Mouse (Mus musculus) urinary bladder, adult 18-20 months (tissue): ENCODE data around the gene Dtnbp1.

Experiments used
- DNase-seq, 2 experiments: peaks; one replicate each; pipeline ENCODE4 v3.0.0; 2022; ENCODE audit warnings: low spot score in 2 of 2, mixed read lengths in 2 of 2

Dtnbp1 gene

GRCm38 (mm10) chr13:44948320-44949250 lies 53.4 kb downstream of the Dtnbp1 start:
- no peak for DNase-seq

- DNase-seq, result no peak
Observed at GRCm38 (mm10) chr13:44946880-44947635, 54.9 kb downstream of the Dtnbp1 start.

GRCm38 (mm10) chr13:44943618-44944017 lies 58.3 kb downstream of the Dtnbp1 start:
- no peak for DNase-seq

- DNase-seq, result peak in 1 of 2 experiments; percentile 25
Observed at GRCm38 (mm10) chr13:44939326-44940035, 62.5 kb downstream of the Dtnbp1 start.

GRCm38 (mm10) chr13:44937681-44938080 lies 64.3 kb downstream of the Dtnbp1 start:
- DNase-seq, result no peak

- no peak for DNase-seq
Observed at GRCm38 (mm10) chr13:44933575-44933974, 68.4 kb downstream of the Dtnbp1 start.

- no peak for DNase-seq
Observed at GRCm38 (mm10) chr13:44932307-44933264, 69.4 kb downstream of the Dtnbp1 start.

- DNase-seq, result no peak
Observed at GRCm38 (mm10) chr13:44926311-44926710, 75.6 kb downstream of the Dtnbp1 start.

- DNase-seq, result no peak
Observed at GRCm38 (mm10) chr13:44925173-44925572, 76.8 kb downstream of the Dtnbp1 start.

- DNase-seq, result no peak
Observed at GRCm38 (mm10) chr13:44924042-44924441, 77.9 kb downstream of the Dtnbp1 start.

- no peak for DNase-seq
Observed at GRCm38 (mm10) chr13:44921721-44922120, 80.2 kb downstream of the Dtnbp1 start.

- DNase-seq, result no peak
Observed at GRCm38 (mm10) chr13:44921095-44921494, 80.9 kb downstream of the Dtnbp1 start.

GRCm38 (mm10) chr13:44918269-44918668 lies 83.7 kb downstream of the Dtnbp1 start:
- DNase-seq, result no peak

GRCm38 (mm10) chr13:44917202-44917601 lies 84.7 kb downstream of the Dtnbp1 start:
- DNase-seq, result no peak

GRCm38 (mm10) chr13:44915945-44916344 lies 86.0 kb downstream of the Dtnbp1 start:
- DNase-seq, result no peak

- no peak for DNase-seq
Observed at GRCm38 (mm10) chr13:44915382-44915781, 86.6 kb downstream of the Dtnbp1 start.

- no peak for DNase-seq
Observed at GRCm38 (mm10) chr13:44913560-44913959, 88.4 kb downstream of the Dtnbp1 start.

- DNase-seq, result peak in 1 of 2 experiments; percentile 42
Observed at GRCm38 (mm10) chr13:44912851-44913250, 89.1 kb downstream of the Dtnbp1 start.

GRCm38 (mm10) chr13:44908790-44909189 lies 93.2 kb downstream of the Dtnbp1 start:
- DNase-seq, result no peak

- peak; percentile 31 to 75 for DNase-seq
Observed at GRCm38 (mm10) chr13:44907702-44908101, 94.2 kb downstream of the Dtnbp1 start.

GRCm38 (mm10) chr13:44906141-44906540 lies 95.8 kb downstream of the Dtnbp1 start:
- DNase-seq, result no peak
